Mouse (Mus musculus): ENCODE measurements around the gene Cct5. TPM values are rescaled to one million over a fixed set of nuclear protein-coding genes. Genes with fewer than 3 reads are reported as not detected.
"Not testable (repeated sequence)": the region's sequence is repeated elsewhere in the genome, so short reads cannot be mapped to it uniquely, and the experiment has no call there.

Gene Cct5
- total RNA-seq, 2 experiments from 2014 or later, result 454 to 555 TPM

DNA sequence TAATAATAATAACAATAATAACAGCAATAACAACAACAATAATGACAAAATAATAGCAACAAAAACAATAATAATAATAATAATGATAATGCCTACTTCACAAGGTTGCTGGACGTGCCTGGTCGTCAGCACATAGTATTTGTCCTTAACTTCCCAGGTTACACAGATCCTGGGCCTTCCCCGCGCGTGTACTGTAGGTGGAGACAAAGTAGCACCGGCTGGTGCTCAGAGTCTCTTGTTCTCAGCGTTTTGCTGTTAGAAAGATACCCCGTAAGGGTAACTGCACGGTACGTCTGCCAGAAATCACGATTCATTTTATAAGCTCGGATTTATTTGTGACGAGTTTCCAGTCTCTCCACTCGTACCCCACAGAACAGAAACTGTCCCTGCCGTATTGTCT lies 822 bp upstream of the Cct5 start:
- peak; percentile 23; the same call in 1 of the 2 replicates for ATAC-seq (replicated peaks; ENCODE audit: poor library complexity, severe bottlenecking)

DNA sequence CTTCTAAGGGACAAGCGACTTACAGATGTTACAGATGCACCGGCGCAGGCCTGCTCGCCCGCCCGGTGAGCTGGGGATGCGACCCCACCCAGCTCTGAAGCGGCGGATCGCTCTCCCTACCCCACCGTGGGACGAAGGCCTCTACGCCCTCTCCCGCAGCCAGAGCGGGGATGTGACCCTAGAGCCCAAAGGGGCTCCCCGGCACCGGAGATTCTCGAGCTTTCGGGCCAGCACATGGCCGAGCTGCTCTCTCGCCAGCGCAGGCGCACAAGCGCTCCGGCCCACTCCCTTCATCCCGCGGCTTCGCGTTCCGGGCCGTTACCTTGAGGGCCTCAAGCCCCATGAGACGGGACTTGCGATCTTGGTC lies 342 bp downstream of the Cct5 start:
- peak; percentile 39 for ATAC-seq (replicated peaks; ENCODE audit: poor library complexity, severe bottlenecking)

DNA sequence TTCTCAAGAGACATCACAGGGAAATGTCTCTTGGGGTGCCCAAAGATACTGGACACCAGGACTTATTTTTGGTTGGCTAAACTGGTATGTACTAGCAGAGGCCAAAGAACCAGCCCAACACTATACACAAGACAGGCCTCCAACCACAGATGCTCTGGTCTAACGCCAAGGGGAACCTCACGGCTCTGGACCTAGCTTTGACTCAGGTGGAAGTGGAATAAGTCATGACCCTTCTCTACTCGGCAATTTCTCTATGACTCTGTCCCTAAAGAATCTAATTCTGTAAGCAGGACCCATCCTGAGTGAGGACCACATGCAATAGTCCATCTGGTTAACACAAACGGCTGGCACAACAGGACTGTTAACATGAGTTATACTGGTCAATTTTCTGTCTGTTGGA lies 1.8 kb downstream of the Cct5 start:
- ATAC-seq (replicated peaks; ENCODE audit: poor library complexity, severe bottlenecking), result no peak

DNA sequence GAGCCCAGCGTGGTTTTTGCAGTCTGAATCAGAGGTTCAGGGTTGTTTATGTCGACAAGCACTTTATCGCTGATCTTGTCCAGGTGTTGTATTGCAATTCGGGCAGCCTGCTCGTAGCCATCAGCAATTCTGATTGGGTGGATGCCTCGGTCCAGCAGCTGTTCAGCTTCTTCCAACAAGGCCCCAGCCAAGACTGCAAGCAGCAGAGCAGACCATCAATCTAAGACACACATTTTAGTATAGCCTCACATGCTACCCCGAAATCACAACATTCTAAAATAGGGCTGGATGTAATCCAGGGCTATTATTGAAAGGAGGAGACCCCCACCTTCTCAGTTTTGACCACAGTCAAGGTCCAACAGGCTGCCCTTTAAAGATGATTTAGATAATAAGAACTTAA lies 6.0 kb downstream of the Cct5 start:
- ATAC-seq (replicated peaks; ENCODE audit: poor library complexity, severe bottlenecking), result no peak

DNA sequence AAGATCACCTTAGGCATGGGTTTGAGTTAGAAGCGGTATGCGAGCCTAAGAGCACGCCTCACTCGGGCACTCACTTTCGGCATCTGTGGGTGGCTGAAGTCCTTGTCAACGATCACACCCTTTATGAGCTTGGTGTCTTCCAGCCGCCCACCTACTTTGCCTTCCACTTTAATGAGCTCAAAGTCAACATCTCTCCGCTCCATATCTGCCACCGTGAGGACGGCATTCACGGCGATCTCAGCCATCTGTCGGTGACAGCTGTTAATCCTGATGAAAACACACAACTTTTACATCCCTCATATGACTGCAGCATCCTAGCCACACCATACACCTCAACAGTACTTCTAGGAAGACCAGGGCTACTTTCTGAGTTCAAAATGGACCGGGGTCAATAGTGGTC lies 7.3 kb downstream of the Cct5 start:
- ATAC-seq (replicated peaks; ENCODE audit: poor library complexity, severe bottlenecking), result no peak

DNA sequence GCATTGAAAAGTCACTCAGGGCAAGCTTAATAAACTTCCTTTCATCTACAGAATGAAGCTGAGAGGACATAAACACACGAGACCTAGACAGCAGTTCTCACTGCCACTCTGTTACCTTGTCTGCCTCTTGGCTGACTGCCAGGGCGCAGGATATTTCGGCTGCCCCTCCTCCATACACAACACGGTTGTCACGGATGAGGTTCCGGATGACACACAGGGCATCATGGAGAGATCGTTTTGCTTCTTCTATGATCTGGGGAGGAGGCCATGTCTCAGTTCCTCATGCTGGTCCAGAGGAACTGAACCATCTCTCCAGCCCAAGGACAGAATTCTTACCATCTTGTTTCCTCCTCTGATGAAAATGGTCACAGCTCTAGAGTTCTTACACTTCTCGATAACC lies 9.1 kb downstream of the Cct5 start:
- ATAC-seq (replicated peaks; ENCODE audit: poor library complexity, severe bottlenecking), result no peak

DNA sequence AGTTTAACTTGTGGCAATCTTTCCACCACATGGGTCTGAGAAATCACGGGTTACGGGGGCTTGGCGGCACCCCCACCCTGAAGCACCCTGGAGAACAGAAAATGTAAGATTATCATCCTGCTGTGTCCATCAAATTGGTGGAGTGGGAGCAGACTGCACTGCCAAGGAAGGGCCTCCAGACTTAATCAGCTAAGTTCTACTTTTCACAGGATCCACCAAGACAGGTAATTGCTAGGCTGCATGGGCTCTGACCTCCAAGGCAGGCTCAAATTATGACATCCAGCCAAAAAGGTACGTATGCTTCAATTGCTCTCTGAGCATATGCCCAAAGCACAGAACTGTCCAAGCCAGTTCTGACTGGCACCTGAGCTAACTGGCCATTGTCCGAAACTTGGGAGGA lies 11.4 kb downstream of the Cct5 start:
- no peak for ATAC-seq (replicated peaks; ENCODE audit: poor library complexity, severe bottlenecking)

DNA sequence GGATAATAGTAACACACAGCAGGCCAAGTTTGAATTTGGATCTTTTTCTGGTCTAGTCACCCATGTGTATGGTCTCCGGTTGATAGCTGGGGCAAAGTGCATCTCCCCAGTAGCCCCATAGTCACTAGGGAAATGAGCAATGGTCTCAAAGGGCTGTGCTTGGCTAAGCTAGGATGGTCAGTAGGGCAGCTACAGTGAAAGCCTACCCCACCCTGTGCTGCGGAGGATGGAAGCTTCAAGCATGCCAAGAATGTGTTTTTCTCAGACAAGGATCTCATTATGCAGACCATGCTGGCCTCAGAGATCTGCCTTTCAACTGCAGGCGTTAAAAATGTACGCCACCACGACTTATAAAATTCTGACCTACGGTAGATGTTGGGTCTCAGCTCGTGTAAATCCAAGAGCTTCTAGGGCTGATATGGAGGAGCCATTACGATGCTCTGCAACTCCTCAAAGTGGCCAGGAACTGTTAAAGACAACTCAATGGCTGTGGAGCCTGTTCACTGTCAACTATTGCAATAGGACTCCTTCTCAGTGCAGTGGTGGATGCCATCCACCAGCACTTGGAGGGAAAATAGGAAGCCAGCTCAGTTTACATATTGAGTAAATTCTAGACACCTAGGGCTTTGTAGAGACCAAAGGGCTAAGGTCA lies 12.5 kb downstream of the Cct5 start:
- ATAC-seq (replicated peaks; ENCODE audit: poor library complexity, severe bottlenecking), result no peak

DNA sequence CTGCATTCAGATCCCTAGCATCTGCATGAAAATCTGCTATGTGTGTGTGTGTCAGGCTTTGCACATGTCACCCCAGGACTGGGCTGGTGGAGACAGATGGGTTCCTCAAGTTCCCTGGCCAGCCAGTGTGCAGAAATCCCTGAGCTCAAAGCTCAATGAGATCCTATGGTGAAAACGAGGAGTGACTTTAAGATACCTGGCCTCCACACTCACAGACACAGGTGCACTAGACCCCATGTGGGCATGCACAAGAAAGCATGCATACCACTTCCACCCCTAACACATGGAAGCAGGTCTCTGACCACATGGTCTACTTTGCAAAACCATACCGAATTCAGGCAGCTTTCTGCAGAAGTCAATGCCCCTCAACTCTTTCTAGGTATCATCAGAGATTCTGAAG lies 13.8 kb downstream of the Cct5 start:
- ATAC-seq (replicated peaks; ENCODE audit: poor library complexity, severe bottlenecking), result no peak

DNA sequence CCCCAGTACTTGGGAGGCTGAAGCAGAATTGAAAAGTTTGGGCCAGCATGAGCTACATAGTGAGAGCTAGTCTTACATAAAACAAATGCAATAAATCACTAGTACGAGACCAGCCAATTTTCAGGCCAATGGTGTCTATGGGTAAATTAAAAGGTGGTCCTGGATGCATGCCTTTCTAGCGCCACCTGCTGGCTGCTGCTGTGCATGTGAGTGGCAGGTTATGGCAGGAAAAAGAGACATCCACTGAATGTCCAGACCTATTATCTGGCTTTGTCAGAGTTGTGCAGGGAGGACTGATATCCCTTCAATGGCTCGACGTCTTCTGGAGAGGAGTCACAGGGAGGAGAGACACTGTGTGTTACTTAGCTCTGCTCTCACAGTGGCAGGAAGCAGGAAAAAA lies 15.1 kb downstream of the Cct5 start:
- peak; percentile 73 for ATAC-seq (replicated peaks; ENCODE audit: poor library complexity, severe bottlenecking)

DNA sequence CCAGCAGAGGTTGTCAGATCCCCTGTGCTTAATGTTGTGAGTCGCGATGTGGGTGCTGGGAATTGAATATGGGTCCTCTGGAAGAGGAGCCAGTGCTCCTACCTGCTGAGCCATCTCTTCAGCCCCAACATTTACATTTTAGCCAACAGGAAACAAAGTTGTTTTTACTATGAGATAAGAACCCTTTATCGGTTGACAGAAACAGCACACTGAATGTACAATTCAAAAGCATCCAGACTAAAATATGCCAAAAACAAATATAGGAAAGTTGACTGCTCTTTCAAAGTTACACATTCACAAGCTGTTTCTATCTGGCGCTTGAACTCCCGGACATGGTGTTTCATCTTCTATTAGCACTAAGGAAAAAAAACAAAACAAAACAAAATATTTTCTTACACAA lies 15.5 kb downstream of the Cct5 start:
- ATAC-seq (replicated peaks; ENCODE audit: poor library complexity, severe bottlenecking), result no peak

DNA sequence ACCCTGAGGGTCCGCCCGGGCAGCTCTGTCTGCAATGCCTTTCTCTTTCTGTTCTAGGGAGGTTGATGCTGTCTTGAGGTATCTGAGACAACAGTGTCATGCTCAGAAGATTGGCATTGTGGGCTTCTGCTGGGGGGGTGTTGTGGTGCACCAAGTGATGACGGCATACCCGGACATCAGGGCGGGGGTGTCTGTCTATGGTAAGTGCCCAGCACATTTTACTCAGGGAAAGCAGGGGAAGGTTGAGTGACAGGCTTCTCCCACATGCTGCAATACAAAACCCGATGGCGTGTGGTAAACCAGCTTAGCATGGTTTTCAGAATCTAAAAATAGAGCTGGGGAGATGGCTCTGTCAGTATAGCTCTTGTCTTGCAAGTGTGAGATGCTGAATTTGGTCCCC lies 16.4 kb downstream of the Cct5 start:
- peak; percentile 37 for ATAC-seq (replicated peaks; ENCODE audit: poor library complexity, severe bottlenecking)

DNA sequence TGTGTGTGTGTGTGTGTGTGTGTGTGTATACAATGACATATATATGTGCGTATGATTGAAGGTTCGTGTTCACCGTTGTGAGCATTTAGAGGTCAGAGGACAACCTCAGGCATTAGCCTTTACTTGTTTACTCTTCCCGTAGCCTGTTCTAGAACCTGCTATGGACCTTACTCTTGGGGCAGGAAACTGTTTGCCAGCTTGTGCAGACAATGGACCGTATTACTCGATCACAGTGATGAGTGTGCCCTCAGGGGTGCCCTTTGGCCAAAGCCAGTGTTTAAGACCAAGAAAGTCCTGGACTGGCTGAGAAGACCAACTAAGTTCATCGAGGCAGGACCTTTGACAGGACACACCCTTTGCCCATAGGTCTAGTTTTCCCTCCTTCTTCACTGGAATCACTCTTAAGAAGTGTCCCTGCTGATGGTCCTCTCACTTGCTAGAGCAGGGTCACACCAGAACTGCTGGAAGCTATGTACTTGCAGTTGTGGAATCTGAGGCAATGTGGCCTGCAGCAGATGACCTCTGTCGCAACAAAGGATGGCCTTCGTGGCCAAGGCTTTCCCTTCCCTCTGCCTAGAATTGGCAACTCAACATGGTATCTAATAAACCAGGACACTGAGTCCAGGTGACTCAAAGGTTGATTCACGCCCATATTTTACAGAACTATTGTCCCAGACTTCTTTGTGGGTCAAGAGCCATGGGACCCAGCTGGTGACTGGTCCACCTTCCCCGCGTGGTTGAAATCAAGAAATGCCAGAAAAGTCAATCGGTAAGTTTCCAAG lies 18.1 kb downstream of the Cct5 start:
- ATAC-seq (replicated peaks; ENCODE audit: poor library complexity, severe bottlenecking), result 0 out of 2 replicates have a peak, but pooled peaks have one; percentile 21

DNA sequence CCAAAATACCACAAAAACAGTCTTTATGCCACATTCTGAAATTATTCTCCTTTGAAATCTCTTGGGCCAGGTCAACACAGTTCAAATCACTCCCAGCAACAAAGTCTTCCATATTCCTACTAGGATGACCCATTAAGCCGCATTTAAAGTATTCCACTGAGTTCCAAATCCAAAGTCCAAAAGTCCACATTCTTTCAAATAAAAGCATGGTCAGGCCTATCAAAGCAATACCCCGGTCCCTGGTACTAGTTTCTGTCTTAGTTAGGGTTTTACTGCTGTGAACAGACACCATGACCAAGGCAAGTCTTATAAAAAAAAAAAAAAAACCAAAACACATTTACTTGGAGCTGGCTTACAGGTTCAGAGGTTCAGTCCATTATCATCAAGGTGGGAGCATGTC lies 20.5 kb downstream of the Cct5 start:
- ATAC-seq (replicated peaks; ENCODE audit: poor library complexity, severe bottlenecking), result not testable (repeated sequence)

DNA sequence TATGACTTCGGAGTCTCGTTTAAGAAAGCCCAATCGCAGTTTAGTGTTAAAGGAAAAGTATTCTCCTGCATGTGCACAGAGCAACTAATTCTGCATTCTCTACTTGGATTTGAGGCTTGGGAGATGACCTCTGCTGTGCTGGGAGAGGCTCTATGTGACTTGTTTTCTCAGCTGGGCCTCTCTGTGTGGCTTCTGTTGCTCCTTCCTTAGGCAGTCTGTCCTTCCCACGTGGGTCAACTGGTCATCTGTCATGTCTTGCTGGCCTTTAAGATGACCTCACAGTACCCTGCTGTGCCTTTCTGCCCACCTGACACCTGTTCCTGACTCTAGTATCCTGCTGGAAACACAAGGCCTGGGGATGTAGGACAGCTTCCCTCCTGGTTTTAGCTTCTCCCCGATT lies 25.5 kb downstream of the Cct5 start:
- no peak for ATAC-seq (replicated peaks; ENCODE audit: poor library complexity, severe bottlenecking)

DNA sequence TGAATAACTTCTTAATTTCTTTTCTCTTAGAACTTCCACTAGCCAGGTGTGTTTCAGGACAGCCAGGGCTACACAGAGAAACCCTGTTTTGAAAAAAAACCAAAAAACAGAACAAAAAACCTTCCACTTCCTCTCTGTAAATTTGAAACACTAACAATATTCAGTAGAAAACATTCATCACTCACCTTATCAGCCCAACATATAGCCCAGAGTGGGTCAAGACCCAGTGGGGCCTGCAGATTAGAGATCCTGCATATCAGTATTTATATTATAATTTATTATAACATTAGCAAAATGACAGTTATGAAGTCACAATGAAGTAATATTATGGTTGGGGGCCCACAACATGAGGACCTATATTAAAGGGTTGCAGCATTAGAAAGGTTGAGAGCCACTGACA lies 27.9 kb downstream of the Cct5 start:
- no peak for ATAC-seq (replicated peaks; ENCODE audit: poor library complexity, severe bottlenecking)

DNA sequence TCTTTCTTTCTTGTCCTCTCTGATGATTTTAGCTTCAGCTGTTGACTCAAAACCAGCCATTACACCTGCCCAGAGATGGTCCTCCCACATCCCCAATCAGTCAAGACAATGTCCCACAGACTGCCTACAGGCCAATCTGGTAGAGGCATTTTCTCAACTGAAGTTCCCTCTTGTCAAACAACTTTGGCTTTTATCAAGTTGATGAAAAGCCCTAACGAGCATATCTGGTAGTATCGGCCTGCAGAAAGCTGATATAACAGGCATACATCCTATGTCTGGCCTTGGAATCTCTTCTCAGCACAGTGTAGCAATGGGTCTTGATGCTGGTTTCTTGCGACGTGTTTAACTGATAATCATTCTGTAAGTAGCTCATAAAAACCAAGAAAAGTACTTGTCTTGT lies 28.3 kb downstream of the Cct5 start:
- ATAC-seq (replicated peaks; ENCODE audit: poor library complexity, severe bottlenecking), result no peak

DNA sequence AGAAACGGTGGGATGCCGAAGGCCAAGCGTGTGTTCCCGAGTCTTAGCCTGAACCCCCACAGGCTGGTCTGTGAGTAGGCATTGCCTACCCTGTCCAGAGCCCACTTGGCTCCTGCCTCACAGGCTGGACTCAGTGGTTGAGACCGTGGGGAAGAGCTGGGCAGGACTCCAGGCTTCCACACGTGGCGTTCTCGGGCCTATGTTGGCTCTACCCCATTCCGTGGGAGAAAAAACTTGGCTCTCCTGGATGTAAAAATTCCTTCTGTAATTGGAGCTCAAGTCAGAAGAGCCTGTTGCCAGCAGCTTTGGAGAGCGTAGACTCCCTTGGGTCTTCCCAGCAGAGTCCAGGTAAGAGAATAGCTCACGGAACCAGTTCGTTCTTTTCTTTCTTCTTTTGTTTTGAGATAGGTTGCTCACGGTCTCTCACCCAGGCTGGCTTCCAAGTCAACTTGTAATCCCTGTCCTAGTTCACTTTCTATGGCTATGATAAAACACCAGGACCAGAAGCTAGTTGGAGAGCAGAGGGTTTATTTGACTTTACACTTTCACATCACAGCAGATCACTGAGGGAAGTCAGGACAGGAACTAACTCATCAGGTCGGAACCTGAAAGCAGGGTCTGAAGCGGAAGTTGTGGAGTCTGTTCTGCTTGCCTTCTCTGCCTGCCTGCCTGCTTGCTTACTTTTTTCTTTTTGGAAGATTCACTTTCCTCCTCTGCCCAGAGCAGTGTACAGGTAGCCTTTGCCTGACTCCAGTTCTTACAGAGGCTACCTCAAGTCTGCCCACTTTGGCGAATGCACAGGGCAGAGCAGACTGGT lies 29.5 kb downstream of the Cct5 start:
- peak; percentile 80 for ATAC-seq (replicated peaks; ENCODE audit: poor library complexity, severe bottlenecking)

DNA sequence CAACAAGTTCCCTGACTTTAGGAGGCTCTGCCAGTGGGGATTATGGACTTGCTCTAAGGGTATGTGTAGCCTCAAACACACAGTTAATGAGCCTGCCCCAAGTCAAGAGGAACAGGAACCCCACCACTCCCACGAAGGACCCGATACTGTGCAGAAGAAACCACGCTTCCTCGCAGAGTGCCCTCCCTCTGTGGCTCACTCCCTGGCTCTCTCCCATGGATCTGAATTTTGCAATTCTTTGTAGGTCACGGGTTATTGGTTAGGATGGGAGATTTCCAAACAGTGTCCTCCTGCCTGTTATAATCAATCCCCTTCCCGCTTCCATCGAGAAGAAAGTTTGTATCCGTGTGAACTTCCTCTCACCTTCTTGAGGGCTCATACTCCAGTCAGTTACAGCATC lies 30.6 kb downstream of the Cct5 start:
- peak; percentile 57 for ATAC-seq (replicated peaks; ENCODE audit: poor library complexity, severe bottlenecking)

DNA sequence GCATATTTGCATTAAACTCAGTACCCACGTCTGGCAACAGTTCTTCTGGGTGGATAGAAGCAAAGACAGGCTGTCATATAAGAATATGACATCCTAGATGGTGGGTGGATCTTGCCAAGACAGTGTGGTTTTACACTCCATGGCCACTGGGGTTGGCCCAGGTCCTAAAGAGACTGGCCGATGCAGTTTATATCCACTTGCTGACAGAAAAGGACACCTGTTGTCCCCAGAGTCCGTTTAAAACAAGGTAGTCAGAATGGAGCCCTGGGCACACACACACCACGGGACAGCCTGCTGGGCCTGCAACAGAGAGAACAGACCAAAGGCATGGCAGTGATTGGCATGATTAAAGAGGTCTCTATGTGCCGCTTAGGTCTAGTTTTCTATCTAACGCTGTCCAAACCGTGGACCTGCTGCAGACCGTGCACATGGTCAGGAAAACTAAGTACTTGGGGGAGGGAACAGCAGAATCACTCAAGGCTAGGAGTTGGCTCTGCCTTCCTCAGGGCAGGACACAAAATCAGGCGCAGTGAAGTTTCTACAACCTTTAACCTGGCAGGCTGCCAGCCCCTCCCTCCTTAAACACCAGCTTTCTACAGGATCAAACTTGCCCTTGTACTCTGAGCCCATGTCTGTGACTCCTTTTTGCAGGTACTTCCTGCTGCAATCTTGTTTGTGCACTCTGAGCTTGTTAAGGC lies 32.1 kb downstream of the Cct5 start:
- ATAC-seq (replicated peaks; ENCODE audit: poor library complexity, severe bottlenecking), result no peak

DNA sequence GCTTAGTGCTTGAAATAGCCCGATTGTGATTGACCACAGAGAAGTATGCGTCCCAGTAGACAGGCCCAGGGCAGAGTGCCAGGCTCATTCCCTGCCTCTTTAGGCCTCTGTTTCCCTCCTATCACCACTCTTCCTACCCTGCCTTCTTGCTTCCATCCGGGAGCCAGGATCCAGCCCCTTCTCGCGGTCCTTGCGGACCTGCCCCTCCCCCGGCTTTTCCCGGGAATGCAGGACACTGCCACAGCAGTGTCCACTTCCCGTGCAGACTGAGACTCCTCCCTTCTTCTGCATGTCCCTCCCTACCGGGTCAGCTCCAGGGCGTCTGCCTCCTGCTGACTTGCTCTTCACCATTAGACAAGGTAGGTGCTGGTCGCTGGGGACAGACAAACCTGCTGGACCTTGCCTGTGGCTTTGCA lies 33.0 kb downstream of the Cct5 start:
- no peak for ATAC-seq (replicated peaks; ENCODE audit: poor library complexity, severe bottlenecking)

Data from granulocyte monocyte progenitor cell, adult 5-6 weeks (primary cell).